Mouse (Mus musculus): ENCODE results near the gene C1ql4.

The C1ql4 gene

DNA sequence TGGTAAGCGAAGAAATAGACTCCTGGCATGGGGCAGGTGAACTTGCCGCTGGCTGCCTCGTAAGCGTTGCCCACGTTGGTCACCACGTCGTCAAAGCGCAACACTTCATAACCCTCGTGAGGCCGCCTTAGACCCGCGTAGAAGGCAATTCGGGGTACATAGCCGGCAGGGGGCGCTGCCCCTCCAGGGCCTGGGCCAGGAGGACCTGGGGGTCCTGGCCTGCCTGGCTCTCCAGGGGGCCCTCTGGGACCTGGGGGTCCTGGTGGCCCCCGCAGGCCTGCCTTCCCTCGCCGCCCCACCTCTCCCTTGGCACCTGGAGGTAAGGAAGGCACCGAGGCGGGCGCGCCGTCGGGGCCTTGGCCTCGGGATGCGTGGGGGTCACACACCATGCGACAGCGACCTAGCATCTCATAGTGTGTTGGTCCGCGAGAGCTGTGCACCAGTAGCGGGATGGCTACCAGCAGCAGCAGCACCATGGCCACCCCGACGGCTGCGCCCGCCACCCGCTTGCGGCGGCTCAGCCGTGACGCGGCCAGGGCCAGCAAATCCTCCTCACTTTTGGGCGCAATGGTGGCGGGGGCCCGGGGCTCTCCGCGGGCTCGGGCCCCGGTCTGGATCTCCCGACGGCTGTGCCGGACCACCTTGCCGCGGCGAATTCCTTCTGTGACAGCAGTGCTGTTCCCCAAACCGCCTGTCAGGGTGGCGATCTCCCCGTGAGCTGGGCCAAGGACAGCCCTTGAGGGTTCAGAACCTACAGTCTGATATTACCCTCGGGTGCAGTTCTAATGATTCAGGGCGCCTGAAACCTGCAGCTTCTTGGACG, at the start of gene C1ql4:
TSS of gene C1ql4 (minus strand) at position 565 of the 823 bp plus-strand sequence.
- in situ Hi-C loops (cut with MboI, MseI): loop anchor here in 1 of 2 experiments (5.0 kb wide), 1 partner anchor 40 kb away; the partner anchor contains the start of gene Spats2

DNA sequence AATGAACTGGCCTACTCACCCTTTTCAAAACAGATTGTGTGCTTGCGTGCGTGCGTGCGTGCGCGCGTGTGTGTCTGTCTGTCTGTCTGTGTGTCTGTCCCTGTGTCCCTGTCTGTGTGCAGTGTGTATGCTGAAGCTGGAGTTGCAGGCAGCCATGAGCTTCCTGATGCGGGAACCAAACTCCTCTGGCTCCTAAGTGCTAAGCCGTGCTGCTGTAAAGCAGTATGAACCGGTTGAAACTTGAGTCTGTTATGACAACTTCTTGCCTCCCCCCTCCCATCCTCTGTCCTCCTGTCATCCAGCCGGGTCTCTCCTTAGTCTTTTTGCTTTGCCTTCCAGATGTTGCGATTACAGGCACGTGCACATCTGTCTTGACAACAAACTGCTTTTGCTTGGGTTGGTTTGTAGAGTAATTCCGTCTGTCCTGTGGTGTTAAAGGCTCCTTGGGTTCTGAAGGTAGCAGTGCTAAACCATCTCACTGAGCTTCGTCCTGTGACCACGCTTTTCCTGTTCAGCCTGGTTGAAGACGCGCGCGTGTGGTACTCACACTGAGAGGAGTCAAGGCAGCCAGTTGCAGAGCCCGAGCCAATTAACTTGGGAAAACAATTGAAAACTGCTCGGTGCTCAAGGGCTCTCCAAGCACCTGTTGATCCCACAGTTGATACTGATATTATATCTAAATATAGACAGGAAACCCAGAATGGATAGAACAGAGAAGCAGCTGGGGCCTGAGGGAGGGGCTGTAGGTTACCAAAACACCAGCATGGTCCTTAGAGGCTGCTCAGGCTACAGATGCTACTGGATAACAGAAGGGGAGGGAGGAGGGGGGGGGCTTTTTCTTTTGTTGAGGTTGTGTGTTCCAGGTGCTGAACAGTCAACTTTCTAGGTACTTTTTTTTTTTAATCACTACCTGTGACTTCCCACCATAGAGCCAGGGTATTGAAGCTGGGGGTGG, 42.6 kb upstream of the C1ql4 start:
- in situ Hi-C loops (cut with MboI, MseI): loop anchor here in 1 of 2 experiments (5.0 kb wide), 2 partner anchors 43 to 73 kb away; partner anchors contain the start of genes C1ql4 and Prph

DNA sequence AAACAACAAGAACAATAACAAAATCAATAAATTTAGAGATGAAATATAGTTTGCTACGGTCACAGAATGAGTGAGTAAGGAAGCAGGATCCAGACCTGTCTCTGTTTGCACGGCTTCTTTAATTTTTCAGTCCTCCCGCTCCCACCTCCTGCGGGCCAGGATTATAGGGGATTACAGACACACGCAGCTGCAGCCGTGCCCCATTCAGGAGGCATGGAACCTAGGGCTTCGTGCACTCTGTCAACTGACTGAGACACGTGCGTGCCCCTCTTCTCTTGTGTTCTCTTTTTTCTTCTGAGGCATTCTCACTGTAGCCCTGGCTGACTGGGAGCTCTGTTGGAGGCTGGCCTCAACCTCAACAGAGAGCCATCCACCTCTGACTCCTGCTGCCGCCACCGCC, 41.8 kb upstream of the C1ql4 start:
- in situ Hi-C loops (cut with MboI, MseI): loop anchor here in 1 of 2 experiments (5.0 kb wide), 2 partner anchors 42 to 72 kb away; partner anchors contain the start of genes C1ql4 and Prph

DNA sequence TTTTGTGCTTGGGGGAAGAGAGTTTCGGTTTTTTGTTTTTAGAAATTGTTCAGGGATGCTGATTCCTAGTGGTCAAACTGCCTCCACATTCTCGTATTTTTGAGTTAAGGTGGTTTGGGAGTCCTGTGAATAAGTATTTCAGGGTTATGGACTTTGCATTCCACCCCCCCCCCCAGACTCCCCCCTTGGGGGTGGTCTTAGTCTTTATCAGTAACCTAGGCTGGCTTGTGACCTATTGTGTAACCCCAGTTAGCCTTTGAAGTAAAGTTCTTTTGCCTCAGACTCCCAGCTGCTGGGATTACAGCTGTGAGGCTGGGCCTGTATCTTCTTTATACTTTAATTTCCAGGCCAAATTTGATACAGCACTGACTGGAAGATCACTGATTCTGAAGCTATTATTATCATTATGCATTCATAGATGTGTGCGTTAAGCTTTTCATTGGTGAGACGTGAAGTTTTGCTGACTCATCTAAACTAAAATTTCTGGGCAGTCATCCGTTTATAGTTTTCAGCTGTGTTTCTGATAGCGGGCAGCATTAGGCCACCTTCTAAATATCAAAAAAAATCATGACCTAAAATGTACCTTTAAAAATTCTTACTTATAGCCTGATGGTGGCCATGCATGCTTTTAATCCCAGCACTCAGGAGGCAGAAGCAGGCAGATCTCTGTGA, 40.4 kb upstream of the C1ql4 start:
- in situ Hi-C loops (cut with MboI, MseI): loop anchor here in 1 of 2 experiments (5.0 kb wide), 2 partner anchors 41 to 71 kb away; partner anchors contain the start of genes C1ql4 and Prph

DNA sequence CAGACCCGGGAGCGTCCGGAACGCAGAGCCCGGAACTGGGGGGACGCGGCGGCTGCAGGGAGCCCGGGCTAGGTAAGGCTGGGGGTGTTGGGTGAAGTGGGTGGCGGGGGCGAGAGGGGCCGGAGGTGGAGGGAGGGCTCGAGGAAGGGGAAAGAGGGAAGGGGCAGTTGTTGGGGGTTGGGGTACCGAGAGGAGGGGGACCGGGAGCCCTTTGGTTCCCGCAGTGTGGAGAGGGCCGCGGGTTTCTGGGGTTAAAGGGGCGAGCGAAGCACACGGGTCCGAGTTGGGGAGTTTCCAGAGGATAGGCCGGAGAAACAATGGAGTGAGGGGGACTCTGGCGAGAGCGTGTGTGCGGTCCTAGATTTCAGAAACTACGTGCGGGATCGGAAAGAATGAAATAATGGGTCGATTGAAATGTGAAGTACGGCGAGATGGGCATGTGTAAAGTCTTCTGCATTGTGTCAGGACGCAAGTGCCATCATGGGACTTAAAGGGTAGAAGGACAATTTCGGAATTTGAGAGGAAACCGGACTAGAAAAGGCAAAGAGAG, 39.3 kb upstream of the C1ql4 start:
- in situ Hi-C loops (cut with MboI, MseI): loop anchor here in 1 of 2 experiments (5.0 kb wide), 2 partner anchors 40 to 70 kb away; partner anchors contain the start of genes C1ql4 and Prph

DNA sequence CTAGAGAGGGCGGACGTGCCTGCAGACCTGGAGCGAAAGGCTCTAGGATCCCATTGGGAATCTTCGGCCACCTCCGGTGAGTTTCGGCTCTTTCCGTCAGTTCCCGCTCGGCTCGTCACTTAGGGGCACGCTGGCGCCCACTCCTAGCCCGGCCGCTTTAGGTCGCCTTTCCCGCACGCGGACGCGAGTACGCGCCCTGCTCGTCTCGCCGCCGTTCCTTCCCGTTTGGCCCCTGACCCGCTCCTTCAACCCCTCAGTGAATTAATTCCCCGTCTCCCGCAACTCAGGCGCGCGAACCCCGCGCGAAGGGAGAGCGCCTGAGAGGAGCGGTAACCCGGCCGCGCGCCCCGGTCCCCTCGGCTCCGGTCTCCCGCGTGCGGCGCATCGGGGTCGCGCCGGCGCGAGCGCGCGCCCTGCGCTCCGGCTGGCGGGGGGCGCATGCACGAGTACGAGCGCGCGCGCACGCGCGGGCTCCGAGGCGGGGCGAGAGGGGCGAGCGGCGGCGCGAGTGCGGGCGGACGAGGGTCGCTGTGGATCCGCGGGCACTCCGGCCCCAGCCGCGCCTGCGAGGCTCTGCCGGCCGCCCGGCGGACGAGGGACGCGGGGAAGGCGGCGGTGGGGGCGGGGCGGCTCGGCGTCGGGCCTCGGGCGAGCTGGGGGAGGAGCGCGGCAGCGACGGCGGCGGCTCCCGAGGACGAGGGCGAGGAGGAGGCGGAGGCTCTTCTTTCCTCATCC, 38.6 kb upstream of the C1ql4 start:
- in situ Hi-C loops (cut with MboI, MseI): loop anchor here in 1 of 2 experiments (5.0 kb wide), 2 partner anchors 39 to 69 kb away; partner anchors contain the start of genes C1ql4 and Prph

DNA sequence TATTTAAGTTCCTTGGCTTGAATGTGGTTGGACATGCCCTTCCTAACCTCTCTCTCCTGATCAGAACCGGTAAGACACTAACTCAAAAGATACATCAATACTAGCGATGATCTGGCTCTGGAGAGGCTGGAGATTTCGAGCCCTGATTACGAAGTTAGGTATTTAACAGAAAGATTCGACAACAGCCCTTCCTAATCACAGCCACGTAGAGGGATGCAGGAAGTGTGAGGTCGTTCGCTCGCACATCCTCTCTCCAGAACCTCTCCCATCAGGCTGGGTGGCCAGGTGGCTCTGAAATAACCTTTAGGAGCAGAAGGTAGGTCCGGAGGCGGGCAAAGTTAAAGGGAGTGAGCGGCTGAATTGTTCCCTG, 38.1 kb upstream of the C1ql4 start, which contains the start of gene Spats2:
TSS of gene Spats2 (plus strand) at position 206 of the 370 bp plus-strand sequence.
- in situ Hi-C loops (cut with MboI, MseI): loop anchor here in 1 of 2 experiments (5.0 kb wide), 2 partner anchors 38 to 68 kb away; partner anchors contain the start of genes C1ql4 and Prph

DNA sequence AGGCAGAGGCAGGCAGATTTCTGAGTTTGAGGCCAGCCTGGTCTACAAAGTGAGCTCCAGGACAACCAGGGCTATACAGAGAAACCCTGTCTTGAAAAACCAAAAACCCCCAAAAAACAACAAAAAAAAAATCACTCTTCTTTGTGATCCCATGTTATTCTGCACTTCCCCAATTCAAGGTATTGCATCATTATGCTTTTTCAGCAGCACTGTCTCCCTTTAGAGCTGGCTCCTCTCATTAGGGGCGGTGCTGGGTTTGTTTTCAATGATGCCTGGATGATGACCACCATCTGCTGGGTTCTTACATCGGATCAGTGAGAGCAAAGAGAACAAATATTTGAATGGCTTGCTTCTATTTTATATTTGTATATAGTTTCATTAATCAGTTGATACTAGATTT, 35.0 kb upstream of the C1ql4 start:
- in situ Hi-C loops (cut with MboI, MseI): no loop called here

DNA sequence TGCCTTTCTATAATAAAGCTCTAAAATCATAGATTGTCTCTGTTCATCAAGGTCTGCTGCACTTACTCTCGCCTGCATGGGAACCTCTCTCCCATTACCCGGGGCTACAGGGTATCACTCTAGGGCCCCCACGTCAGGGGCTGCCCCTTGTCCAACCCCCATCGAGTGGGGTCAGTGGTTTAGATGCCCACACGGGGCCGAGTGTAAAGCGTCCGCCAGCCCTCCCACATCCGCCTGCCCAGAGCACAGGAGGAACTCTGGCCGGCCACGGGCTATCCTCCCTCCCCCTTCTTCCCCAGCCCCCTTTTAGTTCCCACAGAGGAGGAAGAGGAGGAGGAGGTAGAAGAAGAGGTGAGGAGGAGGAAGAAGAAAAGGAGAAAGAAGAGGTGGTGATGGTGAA, 33.2 kb upstream of the C1ql4 start:
- in situ Hi-C loops (cut with MboI, MseI): no loop called here

DNA sequence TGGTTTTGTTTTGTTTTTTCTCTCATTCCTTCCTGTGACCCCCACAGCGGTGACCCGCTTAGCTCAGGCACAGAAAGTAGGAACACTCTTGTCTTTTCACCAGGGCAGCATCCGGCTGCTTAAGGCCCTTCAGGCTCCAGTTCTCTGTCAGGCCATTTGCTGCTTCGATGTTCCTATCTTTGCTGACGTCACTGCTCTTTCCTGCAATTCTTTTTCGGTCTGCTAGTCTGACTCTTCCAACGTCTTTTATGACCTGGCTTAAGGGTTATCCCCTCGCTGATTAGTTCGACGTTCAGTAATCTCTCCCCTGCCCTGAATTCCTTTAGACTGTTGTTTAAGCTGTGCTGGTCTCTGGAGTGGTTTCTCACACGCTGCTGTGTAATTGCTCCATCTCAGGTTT, 28.9 kb upstream of the C1ql4 start:
- in situ Hi-C loops (cut with MboI, MseI): loop anchor here in 1 of 2 experiments (10.0 kb wide), 1 partner anchor 62 kb away; the partner anchor contains the start of gene Prph

DNA sequence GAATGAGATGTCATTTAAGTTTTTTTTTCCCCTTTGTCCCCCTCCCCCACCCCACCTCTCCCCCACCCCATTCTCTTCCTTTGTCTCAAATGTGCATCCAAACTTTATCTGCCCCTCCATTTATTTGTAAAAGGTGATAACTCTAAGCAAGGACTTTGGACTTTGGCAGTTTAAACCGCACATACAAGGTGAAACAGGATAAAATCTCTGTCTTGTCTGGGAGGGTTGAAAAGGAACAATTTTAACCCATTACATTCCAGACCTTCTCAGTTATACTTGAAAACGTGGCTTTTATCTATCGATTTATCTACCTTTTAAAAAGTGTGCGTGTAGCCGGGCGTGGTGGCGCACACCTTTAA, 27.4 kb upstream of the C1ql4 start:
- in situ Hi-C loops (cut with MboI, MseI): loop anchor here in 1 of 2 experiments (10.0 kb wide), 1 partner anchor 60 kb away; the partner anchor contains the start of gene Prph

DNA sequence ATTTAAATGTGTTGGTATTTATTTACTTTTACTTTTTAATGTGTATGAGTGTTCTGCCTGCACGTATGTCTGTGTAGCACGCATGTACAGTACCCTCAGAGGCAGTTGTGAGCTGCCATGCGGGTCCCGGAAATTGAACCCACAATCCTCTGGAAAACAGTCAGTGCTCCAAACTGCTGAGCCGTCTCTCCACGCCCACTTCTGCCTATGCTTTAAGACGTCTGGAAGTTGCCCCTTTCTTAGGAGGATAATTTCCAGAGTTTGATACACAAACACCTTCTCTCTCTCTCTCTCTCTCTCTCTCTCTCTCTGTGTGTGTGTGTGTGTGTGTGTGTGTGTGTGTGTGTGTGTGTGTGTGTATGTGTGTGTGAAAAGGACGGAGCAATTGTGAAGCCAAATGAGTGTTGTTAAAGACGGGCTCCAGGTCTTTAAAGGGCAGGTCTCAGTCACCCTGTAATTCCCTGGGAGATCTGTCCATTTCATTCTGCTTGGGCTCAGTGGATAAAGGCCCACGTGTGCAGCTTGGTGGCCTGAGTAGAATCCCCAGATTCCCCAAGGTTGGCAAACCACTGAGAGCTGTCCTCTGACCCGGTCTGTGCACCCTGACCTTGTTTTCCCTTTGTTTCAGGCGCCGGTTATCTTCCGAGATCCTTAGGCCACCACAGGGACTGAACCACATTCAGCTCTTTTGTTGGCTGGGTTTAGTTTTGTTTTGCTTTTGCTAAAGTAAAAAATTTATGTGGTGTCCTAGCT, 26.9 kb upstream of the C1ql4 start:
- in situ Hi-C loops (cut with MboI, MseI): loop anchor here in 1 of 2 experiments (10.0 kb wide), 1 partner anchor 60 kb away; the partner anchor contains the start of gene Prph

DNA sequence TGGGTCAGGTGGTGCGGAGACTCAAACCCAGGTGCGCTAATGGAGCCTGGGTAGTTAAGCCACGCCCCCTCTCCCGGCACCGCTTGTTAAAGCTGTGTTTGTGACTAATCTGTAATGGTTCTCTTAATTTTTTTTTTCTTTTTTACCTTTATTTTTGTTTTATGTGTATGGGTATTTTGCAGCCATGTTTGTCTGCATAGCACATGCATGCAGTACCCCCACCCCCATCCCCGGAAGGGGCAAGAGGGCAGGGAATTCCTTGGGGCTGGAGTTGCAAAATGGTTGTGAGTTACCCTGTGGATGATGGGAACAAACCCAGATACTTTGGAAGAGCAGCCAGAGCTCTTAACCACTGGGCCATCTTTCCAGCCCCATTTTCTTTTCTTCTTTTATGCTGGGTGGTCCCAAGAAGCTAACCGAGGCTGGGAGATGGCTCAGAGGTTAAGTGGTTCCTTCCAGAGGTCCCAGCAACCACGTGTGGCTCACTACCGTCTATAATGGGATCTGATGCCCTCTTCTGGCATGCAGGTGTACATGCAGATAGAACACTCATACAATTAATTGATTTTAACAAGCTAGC, 25.9 kb upstream of the C1ql4 start:
- in situ Hi-C loops (cut with MboI, MseI): loop anchor here in 1 of 2 experiments (10.0 kb wide), 1 partner anchor 59 kb away; the partner anchor contains the start of gene Prph

DNA sequence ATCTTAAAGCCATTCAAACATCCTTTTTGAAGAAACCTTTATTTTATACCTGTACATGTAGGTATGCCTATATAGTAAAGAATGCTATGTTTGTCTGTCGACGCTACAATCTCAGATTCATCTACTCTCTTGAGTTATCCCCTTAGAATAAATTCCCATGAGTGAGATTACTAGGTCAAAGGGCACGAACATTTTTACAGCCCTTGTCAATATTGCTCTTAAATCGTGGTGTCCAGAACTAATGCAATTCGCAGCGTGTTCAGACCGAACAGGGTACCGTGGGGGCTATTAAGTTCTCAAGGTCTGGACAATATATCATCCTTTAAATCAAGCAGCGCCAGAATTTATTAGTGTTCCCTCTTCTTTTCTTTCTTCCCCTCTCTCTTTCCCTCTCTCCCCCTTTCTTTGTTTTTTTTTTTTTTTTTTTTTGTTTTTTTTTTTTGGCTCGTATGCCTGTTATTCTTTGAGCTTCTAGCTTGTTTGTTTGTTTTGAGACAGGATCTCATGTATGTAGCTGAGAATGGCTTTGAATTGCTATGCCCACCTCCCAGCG, 25.3 kb upstream of the C1ql4 start:
- in situ Hi-C loops (cut with MboI, MseI): loop anchor here in 1 of 2 experiments (10.0 kb wide), 1 partner anchor 58 kb away; the partner anchor contains the start of gene Prph

DNA sequence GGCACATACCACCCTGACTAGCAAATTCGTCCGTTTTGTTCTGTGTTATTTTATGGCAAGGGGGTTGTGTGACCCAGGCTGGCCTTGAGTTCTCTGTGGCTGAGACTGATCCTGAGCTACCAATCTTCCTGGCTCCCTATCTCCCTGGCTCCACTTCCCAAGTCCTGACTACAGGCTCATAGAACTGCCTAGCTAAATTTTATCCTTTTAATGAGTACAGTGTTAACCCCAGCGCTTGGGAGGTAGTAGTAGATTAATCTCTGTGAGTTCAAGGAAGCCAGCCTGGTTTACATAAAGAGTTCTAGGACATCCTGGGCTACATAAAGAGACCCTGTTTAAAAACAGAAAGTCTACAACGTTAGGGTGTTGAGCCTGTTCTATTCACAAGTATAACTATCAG, 24.2 kb upstream of the C1ql4 start:
- in situ Hi-C loops (cut with MboI, MseI): loop anchor here in 1 of 2 experiments (10.0 kb wide), 1 partner anchor 57 kb away; the partner anchor contains the start of gene Prph

DNA sequence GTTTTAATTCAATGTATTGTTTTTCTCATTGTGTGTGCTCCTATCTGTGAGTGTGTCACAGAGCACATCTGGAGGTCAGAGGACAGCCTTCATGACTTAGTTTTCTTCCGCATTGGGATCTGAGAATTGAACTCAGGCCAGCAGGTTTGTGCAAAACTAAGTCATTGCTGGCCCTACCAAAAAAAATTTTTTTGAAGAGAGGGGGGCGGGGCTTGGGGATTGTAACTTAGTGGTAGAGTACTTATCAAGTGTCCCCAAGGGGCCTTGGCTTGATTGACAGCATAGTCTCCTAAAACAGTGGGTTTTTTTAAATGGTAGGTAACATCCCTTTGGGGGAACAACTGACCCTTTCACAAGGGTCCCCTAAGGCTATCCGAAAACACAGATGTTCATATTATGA, 23.5 kb upstream of the C1ql4 start:
- in situ Hi-C loops (cut with MboI, MseI): loop anchor here in 1 of 2 experiments (10.0 kb wide), 1 partner anchor 56 kb away; the partner anchor contains the start of gene Prph

DNA sequence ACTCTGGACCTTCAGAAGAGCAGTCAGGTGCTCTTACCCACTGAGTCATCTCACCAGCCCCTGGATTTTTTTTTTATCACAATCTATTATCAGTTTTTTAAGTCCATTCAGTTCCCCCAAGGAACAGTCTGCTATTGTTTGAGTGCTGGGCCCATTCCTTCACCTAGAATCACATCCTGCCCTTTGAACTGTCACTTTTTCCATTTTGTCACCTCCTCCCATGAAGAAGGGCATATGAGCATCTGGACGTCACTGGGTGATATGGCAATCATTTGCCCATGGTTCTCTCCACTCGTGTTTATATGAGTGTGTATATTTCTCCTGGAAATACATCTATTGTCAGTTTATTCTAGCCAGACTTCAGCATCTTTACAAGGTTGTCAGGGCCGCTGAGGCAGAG, 20.2 kb upstream of the C1ql4 start:
- in situ Hi-C loops (cut with MboI, MseI): no loop called here

DNA sequence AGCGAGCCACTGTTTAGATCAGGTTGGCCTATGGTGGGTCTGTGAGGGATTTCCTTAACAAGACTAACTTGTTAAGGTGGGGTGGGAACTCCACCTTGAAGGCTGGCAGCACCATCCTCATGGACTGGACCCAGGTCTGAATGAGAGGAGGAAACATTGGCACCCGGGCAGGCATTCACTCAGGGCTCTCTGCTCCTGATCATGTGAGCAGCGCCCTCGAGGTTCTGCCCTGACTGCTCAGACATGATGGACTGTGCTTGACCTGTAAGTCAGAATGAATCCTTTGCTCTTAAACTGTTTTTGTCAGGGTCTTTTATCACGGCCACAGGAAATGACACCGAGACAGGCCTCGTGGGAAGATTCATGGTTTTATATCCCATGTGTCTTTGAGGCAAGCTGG, 17.6 kb upstream of the C1ql4 start:
- in situ Hi-C loops (cut with MboI, MseI): no loop called here

All from T-helper 17 cell (primary cell).